Mouse (Mus musculus): ENCODE measurements at regions not wholly inside any gene's neighbourhood (a gene's known extent, or its start where the extent isn't known, plus 50 kb on each side); places are given as distances from the start of the nearest gene placed in this dataset.
"Not testable (repeated sequence)": the region's sequence is repeated elsewhere in the genome, so short reads cannot be mapped to it uniquely, and the experiment has no call there.

DNA sequence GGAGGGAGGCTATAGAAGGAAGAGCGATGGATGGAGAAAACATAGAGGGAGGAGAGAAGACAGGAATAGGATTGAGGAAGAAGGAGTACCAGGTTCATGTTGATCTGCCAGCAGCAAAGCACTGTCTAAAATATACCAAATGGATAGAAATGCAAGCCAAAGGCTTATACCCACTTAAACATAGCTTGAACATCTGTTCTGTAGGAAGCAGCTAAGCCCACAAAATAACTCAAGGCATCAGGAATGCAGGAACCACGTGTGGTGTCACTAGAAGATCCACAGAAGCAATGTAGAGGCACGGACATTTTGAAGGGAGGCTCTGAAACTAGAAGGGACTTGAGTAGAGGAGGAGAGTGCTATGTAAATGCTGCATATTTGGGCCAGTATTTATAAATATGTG, 78.9 kb downstream of the Smgc start:
- no peak for DNase-seq (ENCODE audit: extremely low spot score, low spot score)

DNA sequence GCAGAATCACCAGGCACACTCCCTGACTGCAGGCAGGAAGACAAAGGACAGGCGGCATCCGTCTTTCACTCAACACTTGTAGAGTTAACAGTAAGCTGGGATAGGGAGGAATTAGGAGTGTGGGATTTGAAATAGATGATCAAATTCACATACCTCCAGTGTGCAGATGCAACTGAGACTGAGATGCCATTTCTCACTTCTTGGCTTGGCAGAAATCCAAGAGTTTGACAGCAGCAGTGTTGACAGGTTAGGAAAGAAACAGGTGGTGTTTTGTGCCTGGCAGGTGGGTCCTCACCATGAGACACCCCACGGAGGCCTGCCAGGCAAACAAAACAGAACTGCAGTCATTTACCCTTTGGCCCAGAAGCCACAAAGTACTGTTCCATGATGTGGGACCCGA, 79.8 kb downstream of the Smgc start:
- no peak for DNase-seq (ENCODE audit: extremely low spot score, low spot score)

- DNase-seq (ENCODE audit: extremely low spot score, low spot score): no peak
Observed at GRCm38 (mm10) chr15:91924542-91924941, 86.5 kb downstream of the Smgc start.

GRCm38 (mm10) chr15:91927492-91927891, 89.4 kb downstream of the Smgc start:
- peak; percentile 26 for DNase-seq (ENCODE audit: extremely low spot score, low spot score)

DNA sequence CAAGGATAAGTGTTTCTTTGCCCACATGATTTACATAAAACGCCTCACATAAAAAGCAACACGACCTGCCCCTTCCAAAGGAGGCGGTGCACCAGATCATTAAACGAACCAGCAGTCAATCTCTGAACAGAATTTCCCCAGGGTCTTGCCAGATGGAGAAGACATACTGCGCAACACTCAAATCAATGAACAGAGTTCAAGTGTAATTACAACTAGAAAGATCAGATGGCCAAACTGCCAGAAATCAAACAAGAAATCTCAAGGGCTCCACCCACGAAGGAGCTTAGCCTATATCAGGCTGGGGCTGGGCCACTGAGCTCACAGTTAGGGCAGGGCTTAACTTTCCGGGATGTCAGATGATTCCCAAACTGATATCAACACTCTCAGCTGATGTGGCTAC, 90.4 kb downstream of the Smgc start:
- DNase-seq (ENCODE audit: extremely low spot score, low spot score): no peak

GRCm38 (mm10) chr15:91957273-91957672, 93.7 kb upstream of the Cntn1 start:
- DNase-seq (ENCODE audit: extremely low spot score, low spot score): no peak

- DNase-seq (ENCODE audit: extremely low spot score, low spot score): no peak
Observed at GRCm38 (mm10) chr15:91965172-91965571, 85.8 kb upstream of the Cntn1 start.

DNA sequence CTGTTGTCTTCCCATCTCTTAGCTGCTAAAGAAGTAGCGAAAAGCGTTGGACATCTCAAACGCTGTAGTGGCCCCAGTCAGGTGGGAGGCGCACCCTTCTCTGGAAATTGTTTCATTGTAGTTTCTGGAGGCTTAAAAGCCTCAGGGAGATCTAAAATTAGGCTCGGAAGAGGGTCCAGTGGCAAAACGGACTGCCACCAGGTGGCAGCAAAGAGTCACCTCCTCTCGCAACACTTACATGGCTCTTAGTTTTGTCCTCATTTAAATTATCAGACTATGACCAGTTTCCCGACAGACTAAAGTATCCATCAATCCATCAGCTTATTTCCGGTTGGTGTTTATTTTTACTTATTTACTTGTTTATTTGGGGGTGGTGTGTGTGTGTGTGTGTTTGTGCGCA, 81.6 kb upstream of the Cntn1 start:
- peak; percentile 68 for DNase-seq (ENCODE audit: extremely low spot score, low spot score)

DNA sequence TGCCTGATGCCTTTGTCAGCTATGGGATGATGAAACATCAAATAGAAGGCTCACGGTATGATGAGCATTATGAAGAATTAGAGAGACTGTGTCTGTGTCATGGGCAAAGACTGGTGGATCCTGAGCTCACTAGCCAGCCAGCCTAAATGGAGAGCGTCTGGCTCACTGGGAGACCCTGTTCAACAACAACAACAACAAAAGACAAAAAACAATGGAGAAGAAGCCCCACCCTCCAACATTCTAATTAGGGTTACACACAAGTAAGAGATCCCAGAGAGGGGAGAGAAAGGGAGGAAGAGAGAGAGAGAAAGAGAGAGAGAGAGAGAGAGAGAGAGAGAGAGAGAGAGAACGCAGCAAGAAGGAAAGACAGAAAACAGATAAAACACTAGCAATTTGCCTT, 79.6 kb upstream of the Cntn1 start:
- DNase-seq (ENCODE audit: extremely low spot score, low spot score): no peak

DNA sequence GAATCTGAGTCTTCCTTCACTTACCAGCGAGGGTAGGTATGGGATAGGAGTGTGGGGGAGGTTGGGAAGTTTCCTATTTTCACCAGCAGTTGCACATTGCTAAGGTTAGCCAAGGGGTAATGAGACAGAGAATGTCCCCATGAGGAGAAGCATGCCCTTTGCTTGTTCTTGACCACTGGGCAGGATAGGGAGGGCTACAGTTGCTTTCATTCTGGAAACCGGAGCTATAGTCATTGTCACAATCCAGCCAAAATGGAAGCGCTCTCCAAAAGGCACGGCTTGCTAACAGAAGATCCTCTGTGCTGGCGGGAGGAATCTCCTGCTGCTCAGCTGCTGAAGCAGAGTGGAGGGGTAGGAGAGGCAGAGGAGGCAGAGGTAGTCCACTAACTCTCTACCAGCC, 79.1 kb upstream of the Cntn1 start:
- no peak for DNase-seq (ENCODE audit: extremely low spot score, low spot score)

GRCm38 (mm10) chr15:91975606-91976005, 75.4 kb upstream of the Cntn1 start:
- DNase-seq (ENCODE audit: extremely low spot score, low spot score): no peak

- DNase-seq (ENCODE audit: extremely low spot score, low spot score): not testable (repeated sequence)
Observed at GRCm38 (mm10) chr15:91983186-91983585, 67.8 kb upstream of the Cntn1 start.

DNA sequence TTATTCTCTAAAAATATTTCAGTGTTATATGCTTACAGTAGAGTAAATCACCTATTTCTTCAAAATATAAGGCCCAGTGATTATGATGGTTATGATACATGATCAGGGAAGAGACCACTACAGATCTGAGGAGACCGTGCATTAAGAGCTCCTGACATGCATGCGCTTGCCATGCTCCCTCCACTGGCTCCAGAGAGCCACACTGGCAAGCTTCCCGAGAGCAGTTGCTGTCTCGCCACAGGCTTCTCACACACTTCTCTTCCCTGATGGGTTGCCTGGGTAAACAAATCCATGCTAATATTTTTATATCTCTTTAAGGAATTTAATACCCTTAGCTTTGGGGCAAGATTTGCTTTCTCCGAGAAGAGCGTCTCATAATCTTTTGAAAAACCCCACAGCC, 50.9 kb upstream of the Cntn1 start:
- no peak for DNase-seq (ENCODE audit: extremely low spot score, low spot score)
